Mouse (Mus musculus) retina, embryonic 14.5 days (tissue): Measurements from ENCODE around the gene Nav2.

Source experiments
- DNase-seq: peaks from one replicate; pipeline ENCODE4 v3.0.0-alpha.2; 2015; ENCODE audit warnings: low spot score

The Nav2 gene

GRCm38 (mm10) chr7:49206775-49207676 is 298.5 kb downstream of the Nav2 start:
- no peak for DNase-seq

- DNase-seq, result no peak
Measured at GRCm38 (mm10) chr7:49209526-49209925, 301.0 kb downstream of the Nav2 start.

- no peak for DNase-seq
Measured at GRCm38 (mm10) chr7:49210721-49211120, 302.2 kb downstream of the Nav2 start.

GRCm38 (mm10) chr7:49213011-49213410 is 304.5 kb downstream of the Nav2 start:
- no peak for DNase-seq

GRCm38 (mm10) chr7:49217786-49218185 is 309.3 kb downstream of the Nav2 start:
- DNase-seq, result no peak

- no peak for DNase-seq
Measured at GRCm38 (mm10) chr7:49225741-49226140, 317.2 kb downstream of the Nav2 start.

- no peak for DNase-seq
Measured at GRCm38 (mm10) chr7:49232969-49233368, 324.5 kb downstream of the Nav2 start.

- no peak for DNase-seq
Measured at GRCm38 (mm10) chr7:49234288-49234687, 325.8 kb downstream of the Nav2 start.

- DNase-seq, result no peak
Measured at GRCm38 (mm10) chr7:49235271-49235681, 326.8 kb downstream of the Nav2 start.

- no peak for DNase-seq
Measured at GRCm38 (mm10) chr7:49235821-49236220, 327.3 kb downstream of the Nav2 start.

GRCm38 (mm10) chr7:49240461-49240860 is 331.9 kb downstream of the Nav2 start:
- DNase-seq, result no peak

GRCm38 (mm10) chr7:49241229-49241751 is 332.8 kb downstream of the Nav2 start:
- no peak for DNase-seq

GRCm38 (mm10) chr7:49242261-49242660 is 333.7 kb downstream of the Nav2 start:
- no peak for DNase-seq

GRCm38 (mm10) chr7:49243079-49243478 is 334.6 kb downstream of the Nav2 start:
- no peak for DNase-seq

- DNase-seq, result peak; percentile 96
Measured at GRCm38 (mm10) chr7:49245537-49246239, 337.2 kb downstream of the Nav2 start.

- no peak for DNase-seq
Measured at GRCm38 (mm10) chr7:49246240-49246578, 337.7 kb downstream of the Nav2 start.

- DNase-seq, result no peak
Measured at GRCm38 (mm10) chr7:49246584-49247481, 338.3 kb downstream of the Nav2 start.

GRCm38 (mm10) chr7:49247744-49248331 is 339.3 kb downstream of the Nav2 start:
- DNase-seq, result no peak

- DNase-seq, result no peak
Measured at GRCm38 (mm10) chr7:49248333-49249086, 340.0 kb downstream of the Nav2 start.

- DNase-seq, result no peak
Measured at GRCm38 (mm10) chr7:49249462-49249861, 340.9 kb downstream of the Nav2 start.

GRCm38 (mm10) chr7:49249996-49250395 is 341.5 kb downstream of the Nav2 start:
- DNase-seq, result peak; percentile 92
